Mouse (Mus musculus) ES-E14 (cell line): Measurements from ENCODE around the gene Hist1h3f.

Experiments used
- CHD2 ChIP-seq: IDR thresholded peaks from 2 replicates; pipeline ENCODE4 v1.6.1; 2014; ENCODE audit warnings: mild to moderate bottlenecking, low read depth, low read length, inconsistent platforms
- HCFC1 ChIP-seq: IDR thresholded peaks from 2 replicates; pipeline ENCODE4 v1.6.1; 2012; ENCODE audit warnings: low read length, inconsistent platforms, borderline replicate concordance; ENCODE audit not compliant: insufficient read depth
- ZNF384 ChIP-seq: IDR thresholded peaks from 2 replicates; pipeline ENCODE4 v1.6.1; 2012; ENCODE audit warnings: low read depth, low read length, inconsistent platforms

GRCm38 (mm10) chr13:23583387-23584068 is 39.7 kb downstream of the Hist1h3f start:
- TF ChIP-seq CHD2 (no peak), HCFC1 (no peak), ZNF384 (no peak)
